Mouse (Mus musculus): Measurements from ENCODE around the gene Fank1.
A peak's percentile ranks its signal among the peaks of the same experiment; 100 is the strongest.

Fank1 gene

DNA sequence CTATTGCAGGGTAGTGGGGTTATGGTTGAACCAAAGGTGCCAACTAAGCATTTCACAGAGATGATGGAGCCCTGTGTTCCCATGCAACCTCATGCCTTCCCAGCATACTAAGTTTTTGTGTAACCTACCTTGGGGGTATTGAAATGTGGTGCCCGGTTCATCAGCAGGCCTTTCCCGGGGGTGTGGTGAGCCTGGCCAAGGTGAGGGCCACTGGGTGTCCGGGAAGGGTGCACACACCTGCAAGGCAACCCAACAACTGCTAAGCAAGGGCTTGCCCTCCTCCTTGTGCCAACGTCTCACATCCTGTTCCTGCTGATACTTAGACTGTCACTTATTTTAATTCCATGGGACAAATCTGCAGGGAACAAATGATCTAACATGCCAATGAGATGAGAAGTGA, 132.3 kb downstream of the Fank1 start:
- DNase-seq: no peak

DNA sequence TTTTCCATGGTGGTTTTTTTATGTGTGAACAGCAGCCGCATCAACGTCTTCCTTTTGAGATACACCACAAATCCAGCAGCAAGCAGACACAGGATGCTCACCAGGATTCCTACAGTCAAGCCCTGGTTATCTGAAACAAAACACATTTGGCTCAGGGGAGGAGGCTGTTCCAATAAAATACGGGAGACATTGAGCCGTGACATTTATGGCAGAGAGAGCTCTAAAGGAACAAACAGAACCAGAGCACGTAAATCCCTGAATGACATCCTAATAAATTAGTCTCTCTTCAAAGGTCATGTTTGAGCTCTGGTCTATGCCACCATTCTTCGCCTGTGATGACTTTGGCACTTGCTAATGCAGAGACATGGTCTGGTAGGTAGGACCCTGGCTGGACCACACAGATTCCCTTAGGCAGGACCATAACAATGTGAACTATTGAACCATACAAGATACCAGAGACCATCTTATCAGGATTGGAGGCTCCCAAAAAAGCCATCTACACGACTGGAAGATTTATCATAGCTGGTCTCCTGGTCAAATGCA, 133.2 kb downstream of the Fank1 start:
- no peak for DNase-seq

DNA sequence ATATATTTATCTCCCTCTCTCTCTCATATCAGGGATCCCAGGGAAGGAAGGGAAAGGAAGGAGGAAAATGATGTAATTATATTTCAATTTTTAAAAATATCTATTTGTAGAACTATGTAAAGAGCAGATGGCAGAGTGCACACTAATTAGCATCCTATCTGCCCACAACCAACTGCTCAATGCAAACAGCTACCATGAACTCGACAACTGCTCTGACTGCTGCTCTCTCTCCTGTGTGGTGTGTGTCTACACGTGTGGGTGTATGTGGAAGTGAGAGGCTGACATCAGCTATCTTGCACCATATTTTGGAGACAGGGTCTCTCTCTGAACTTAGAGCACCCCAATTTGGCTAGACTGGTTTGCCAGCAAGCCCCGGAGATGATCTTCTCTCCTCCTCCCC, 135.2 kb downstream of the Fank1 start:
- no peak for DNase-seq

DNA sequence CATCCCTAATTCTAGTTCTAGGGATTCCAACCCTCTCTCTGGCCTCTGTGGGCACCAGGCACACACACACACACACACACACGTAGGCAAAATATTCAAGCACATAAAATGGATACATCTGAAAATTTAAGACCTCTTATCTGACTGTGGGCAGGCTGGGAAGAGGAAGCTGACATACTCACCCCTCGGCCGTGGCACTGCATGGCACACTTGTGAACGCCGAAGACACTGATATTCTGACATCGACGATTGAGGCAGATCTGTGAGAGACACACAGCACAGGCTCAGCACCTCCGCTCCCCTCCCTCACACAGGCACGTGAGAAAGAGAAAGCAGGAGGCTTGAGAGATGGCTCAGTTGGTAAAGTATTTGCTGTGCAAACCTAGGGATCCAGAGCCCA, 139.6 kb downstream of the Fank1 start:
- DNase-seq: no peak

DNA sequence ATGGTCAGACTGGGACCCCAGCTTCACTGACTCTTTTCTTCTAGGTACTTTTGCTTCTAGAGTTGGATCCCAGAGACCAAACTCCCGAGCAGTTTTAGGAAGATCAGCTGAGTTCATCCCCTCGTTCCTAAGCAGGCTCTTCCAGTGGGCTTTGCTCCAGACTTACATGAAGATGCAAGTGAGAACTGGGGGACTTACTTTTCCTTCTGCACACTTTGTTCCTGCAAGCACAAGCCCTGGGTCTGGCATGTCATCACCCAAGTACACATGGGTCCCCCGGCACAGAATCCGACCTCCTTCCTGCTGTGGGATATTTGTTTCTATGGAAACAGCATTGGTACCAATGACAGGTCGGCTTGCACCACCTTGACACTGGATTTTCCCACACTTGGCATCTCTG, 142.6 kb downstream of the Fank1 start:
- no peak for DNase-seq

- DNase-seq: peak; percentile 63 to 78
These were observed 143.3 kb downstream of the Fank1 start for GRCm38 (mm10) chr7:133919918-133920317.

GRCm38 (mm10) chr7:133920724-133921123, 144.1 kb downstream of the Fank1 start:
- no peak for DNase-seq

DNA sequence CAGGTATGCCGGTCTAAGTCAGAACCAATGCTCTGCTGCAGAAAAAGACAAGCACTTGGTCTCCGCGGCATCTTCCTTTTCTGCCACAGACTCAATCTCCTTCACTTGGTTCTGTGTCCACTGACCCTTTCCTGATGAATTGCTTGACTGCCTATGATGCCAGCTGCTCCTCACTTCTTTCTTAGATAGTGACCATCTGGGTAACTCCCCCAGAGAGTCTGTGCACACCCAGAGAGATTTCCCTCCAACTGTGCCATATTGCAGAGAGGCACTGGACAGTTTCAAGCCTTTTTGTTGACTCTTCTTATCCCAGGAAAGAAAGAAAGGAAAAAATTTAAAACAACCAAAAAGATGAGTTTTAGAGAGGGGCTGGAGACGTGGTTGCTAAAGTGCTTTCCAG, 144.6 kb downstream of the Fank1 start:
- DNase-seq: no peak

DNA sequence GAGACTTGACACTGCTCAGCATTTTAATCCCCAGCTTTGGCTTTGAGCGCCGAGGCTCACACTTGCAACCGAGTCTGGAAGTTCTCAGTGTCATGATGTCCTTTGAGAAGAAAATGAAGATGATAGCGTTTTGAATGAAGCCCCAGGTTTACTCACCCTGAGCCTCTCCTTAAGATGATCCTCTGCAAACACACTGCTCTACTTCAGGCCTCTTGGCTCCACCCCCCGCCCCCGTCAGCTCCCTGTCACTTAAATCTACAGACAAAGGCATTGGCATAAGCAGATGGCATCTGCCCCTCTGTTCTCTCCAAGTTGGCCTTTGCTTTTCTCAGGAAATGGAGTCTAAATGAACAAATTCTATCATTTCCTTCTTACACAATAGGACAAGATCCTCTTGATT, 147.3 kb downstream of the Fank1 start:
- DNase-seq: no peak

GRCm38 (mm10) chr7:133925771-133926170, 149.1 kb downstream of the Fank1 start:
- no peak for DNase-seq

DNA sequence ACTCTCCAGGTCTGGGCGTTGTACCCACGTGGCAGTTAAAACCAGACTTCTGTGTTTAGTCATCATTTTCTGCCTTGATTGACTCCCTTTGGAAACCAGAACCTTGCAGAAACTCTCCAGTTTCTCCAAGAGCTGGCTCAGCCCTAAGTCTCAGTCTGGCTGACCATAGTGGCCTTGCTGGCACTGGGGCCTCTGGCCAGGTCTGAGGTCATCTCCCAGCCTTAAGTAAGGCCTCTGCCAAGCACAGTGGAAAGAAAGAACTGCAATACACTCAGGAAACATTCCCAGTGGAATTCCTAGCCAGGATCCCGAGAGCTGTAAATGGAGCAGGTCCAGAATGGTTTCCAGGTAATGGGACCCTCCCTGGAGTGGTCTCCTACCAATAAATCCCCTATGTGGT, 152.3 kb downstream of the Fank1 start:
- DNase-seq: no peak
